Mouse (Mus musculus): ENCODE results near the gene Hist1h2ab. TPM values are rescaled to one million over a fixed set of nuclear protein-coding genes. Genes with fewer than 3 reads are reported as not detected.
A peak's percentile ranks its signal among the peaks of the same experiment; 100 is the strongest.
"Not testable (repeated sequence)": the region's sequence is repeated elsewhere in the genome, so short reads cannot be mapped to it uniquely, and the experiment has no call there.

Gene Hist1h2ab
- polyA plus RNA-seq, 1 experiment from 2014 or later: 63.8 TPM

DNA sequence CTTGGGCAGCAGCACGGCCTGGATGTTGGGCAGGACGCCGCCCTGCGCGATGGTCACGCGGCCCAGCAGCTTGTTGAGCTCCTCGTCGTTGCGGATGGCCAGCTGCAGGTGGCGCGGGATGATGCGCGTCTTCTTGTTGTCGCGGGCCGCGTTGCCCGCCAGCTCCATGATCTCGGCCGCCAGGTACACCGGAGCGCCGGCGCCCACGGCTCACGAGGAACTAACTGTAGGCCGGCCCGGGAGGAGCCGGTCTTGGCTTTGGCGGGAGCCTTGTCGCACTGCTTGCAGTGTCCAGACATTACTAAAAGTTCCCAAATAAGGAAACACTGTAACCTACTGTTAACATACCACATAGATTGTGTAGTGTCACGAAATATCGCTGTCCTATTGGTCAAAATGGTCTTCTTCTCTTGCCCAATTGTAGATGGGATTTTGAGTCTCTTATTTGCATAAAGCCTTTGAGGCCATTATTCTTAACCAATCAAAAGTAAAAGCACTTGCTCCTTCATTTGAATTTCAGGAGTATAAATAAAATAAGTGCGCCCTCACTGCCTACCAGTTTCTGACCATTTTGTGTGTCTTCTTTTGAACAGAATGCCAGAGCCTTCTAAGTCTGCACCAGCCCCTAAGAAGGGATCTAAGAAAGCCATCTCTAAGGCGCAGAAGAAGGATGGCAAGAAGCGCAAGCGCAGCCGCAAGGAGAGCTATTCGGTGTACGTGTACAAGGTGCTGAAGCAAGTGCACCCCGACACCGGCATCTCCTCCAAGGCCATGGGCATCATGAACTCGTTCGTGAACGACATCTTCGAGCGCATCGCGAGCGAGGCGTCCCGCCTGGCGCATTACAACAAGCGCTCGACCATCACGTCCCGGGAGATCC, 4.5 kb upstream of the Hist1h2ab start, which contains the start of gene Hist1h2bb:
TSS of gene Hist1h2bb (plus strand) at position 534 of the 880 bp plus-strand sequence.
- H3K4me1 ChIP-seq (ENCODE audit: control insufficient read depth, insufficient read depth, low read length); H3K9me3 ChIP-seq (ENCODE audit: control insufficient read depth, low read length); H3K36me3 ChIP-seq (ENCODE audit: control insufficient read depth, insufficient read depth, low read length); H3K27me3 ChIP-seq (ENCODE audit: control insufficient read depth, insufficient read depth, low read length): not testable (repeated sequence)
- peak; percentile 92 for ATAC-seq (ENCODE audit: insufficient number of reproducible peaks, low FRiP score, low TSS enrichment, low read depth)
- Histone ChIP-seq H3K9ac (ENCODE audit: low read length) (peak within 1 kb of the TSS; percentile 78), H3K27ac (replicated peaks; ENCODE audit: low read depth, low read length) (peak within 1 kb of the TSS; percentile 99), H3K4me2 (ENCODE audit: low read depth, severe bottlenecking) (peak within 1 kb of the TSS; percentile 64), H3K4me3 (ENCODE audit: low read depth, low read length) (peak within 1 kb of the TSS; percentile 41)
- DNase-seq (ENCODE audit: low spot score): peak; percentile 82
- WGBS: under 1% methylated on average over 39 of the region's 58 CpGs

DNA sequence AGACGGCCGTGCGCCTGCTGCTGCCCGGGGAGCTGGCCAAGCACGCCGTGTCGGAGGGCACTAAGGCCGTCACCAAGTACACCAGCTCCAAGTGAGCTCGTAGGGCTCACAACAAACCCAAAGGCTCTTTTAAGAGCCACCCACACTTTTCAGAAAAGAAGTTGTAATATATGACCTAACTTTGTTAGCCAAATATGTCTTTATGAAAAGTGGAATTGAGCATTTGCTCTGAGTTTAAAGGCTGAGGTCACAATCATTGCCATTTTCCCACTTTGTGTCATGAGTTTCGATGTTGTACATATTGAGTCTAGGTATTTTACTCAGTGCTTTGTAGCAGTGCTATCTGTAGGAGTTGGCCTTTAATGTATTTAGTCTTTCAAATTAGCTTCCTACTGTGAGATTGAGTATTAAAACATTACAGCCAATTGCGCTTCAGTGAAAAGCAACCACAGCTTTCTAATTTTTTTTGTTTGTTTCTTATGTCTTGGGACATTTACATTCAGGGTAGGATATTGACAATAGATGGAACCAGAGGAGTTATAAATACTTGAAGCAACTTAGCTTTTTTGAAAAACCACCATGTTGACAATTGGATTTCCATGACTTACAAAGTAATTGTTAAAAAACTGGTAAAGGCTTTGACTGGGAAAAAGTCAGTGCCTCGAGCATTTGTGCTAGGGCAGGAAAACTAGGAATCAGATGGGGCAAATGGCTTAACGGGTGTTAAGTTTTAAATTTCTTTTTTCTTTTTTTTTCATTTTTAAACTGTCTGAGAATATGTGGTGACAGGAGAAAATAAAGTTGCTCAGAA, 3.6 kb upstream of the Hist1h2ab start:
- H3K9ac ChIP-seq (ENCODE audit: low read length): peak overlapping the region; percentile 62
- ATAC-seq (ENCODE audit: insufficient number of reproducible peaks, low FRiP score, low TSS enrichment, low read depth): no peak
- WGBS: 6% methylated on average over 7 of the region's 13 CpGs

DNA sequence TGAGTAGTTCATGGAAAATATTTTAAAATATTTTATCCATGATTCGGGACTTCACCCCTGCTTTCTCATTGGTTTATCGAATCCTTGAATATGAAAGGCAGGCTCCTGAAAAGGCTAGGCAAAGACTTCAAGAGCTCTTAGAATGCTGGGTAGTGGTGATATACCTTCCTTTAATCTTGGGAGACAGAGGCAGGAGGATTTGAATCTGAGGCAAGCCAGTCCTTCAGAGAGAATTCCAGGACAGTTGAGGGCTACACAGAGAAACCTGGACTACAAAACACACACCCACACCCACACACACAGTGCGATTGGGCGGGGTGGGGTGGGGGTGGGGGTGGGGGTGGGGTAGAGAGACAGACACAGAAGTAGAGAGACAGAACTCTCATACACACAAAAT, 3.0 kb upstream of the Hist1h2ab start:
- Histone ChIP-seq H3K27ac (replicated peaks; ENCODE audit: low read depth, low read length) (peak overlapping the region; percentile 99), H3K9me3 (ENCODE audit: control insufficient read depth, low read length) (no peaks in the 10 kb centered on the region), H3K4me2 (ENCODE audit: low read depth, severe bottlenecking) (peak overlapping the region; percentile 55), H3K36me3 (ENCODE audit: control insufficient read depth, insufficient read depth, low read length) (no peaks in the 10 kb centered on the region), H3K27me3 (ENCODE audit: control insufficient read depth, insufficient read depth, low read length) (no peaks in the 10 kb centered on the region), H3K9ac (ENCODE audit: low read length) (peak overlapping the region; percentile 62; the same call in 1 of the 2 replicates), H3K4me3 (ENCODE audit: low read depth, low read length) (no peak overlapping the region), H3K4me1 (ENCODE audit: control insufficient read depth, insufficient read depth, low read length) (no peaks in the 10 kb centered on the region)
- no peak for ATAC-seq (ENCODE audit: insufficient number of reproducible peaks, low FRiP score, low TSS enrichment, low read depth)
- 11% methylated on average over 4 of the region's 4 CpGs for WGBS
- no peak for DNase-seq (ENCODE audit: low spot score)

More for the DNA sequence above, 3.6 kb upstream of the Hist1h2ab start:
- Histone ChIP-seq H3K4me3 (ENCODE audit: low read depth, low read length) (peak overlapping the region; percentile 28), H3K4me2 (ENCODE audit: low read depth, severe bottlenecking) (peak overlapping the region; percentile 55), H3K27me3 (ENCODE audit: control insufficient read depth, insufficient read depth, low read length) (no peaks in the 10 kb centered on the region), H3K4me1 (ENCODE audit: control insufficient read depth, insufficient read depth, low read length) (no peaks in the 10 kb centered on the region), H3K36me3 (ENCODE audit: control insufficient read depth, insufficient read depth, low read length) (no peaks in the 10 kb centered on the region), H3K27ac (replicated peaks; ENCODE audit: low read depth, low read length) (peak overlapping the region; percentile 99), H3K9me3 (ENCODE audit: control insufficient read depth, low read length) (no peaks in the 10 kb centered on the region)
- peak; percentile 61 for DNase-seq (ENCODE audit: low spot score)

DNA sequence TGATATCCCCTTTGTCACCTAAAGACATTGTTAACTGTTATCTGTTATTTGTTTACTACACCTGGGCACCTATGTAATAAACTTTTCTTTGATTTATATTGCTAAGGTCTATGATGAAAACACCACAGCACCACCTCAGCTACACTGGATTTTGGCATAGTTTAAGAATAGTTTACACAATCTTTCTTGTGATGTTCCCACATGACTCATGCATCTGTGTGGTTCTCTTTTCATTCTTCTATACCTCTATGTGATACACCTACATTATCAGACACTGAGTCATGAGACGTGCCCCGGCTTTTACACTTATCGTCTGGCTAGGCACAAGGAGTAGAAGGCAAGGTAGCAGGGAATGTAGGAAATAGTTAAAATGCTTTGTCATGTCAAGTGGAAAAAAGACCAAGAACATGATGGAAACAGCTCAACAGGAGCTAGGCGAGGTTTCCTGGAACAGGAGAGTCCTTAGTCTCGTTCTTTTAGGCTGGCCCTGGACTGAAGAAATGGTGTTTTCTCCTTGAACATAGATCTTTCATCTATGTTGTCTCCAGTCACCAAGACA, 1.3 kb upstream of the Hist1h2ab start:
- 87% methylated on average over 5 of the region's 5 CpGs for WGBS
- H3K27ac ChIP-seq (replicated peaks; ENCODE audit: low read depth, low read length): peak overlapping the region; percentile 79
- no peaks in the 10 kb centered on the region for H3K9me3 ChIP-seq (ENCODE audit: control insufficient read depth, low read length)
- H3K4me3 ChIP-seq (ENCODE audit: low read depth, low read length): no peak overlapping the region
- no peak overlapping the region for H3K9ac ChIP-seq (ENCODE audit: low read length)
- no peaks in the 10 kb centered on the region for H3K27me3 ChIP-seq (ENCODE audit: control insufficient read depth, insufficient read depth, low read length)
- ATAC-seq (ENCODE audit: insufficient number of reproducible peaks, low FRiP score, low TSS enrichment, low read depth) (no peak), DNase-seq (ENCODE audit: low spot score) (no peak)
- no peaks in the 10 kb centered on the region for H3K36me3 ChIP-seq (ENCODE audit: control insufficient read depth, insufficient read depth, low read length)
- H3K4me1 ChIP-seq (ENCODE audit: control insufficient read depth, insufficient read depth, low read length): peaks cover 3% of the 10 kb centered on the region; the same call in 1 of the 2 replicates
- H3K4me2 ChIP-seq (ENCODE audit: low read depth, severe bottlenecking): no peak overlapping the region

DNA sequence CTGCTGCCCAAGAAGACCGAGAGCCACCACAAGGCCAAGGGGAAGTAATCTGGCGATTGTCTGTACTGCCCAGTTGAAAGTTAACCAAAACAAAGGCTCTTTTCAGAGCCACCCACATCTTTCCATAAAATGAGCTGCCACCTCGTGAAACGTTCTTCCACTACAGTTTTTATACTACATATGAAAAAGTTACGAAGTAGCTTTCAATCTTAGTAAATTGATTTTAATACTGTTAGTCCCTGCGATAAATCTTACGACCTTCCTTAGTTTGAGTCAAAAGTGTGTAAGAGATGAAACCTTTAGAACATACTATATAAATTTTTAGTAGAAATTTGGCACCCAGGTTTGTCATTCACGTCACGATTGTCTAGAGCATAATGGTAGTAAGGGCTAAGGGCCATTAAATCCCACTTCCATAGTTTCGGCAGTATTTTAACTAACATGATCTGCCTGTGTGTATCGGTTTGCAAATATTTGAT, 591 bp downstream of the Hist1h2ab start:
- Histone ChIP-seq H3K27me3 (ENCODE audit: control insufficient read depth, insufficient read depth, low read length) (no peaks in the 10 kb centered on the region), H3K9ac (ENCODE audit: low read length) (peak overlapping the region; percentile 68), H3K9me3 (ENCODE audit: control insufficient read depth, low read length) (no peaks in the 10 kb centered on the region), H3K4me3 (ENCODE audit: low read depth, low read length) (peak overlapping the region; percentile 38), H3K27ac (replicated peaks; ENCODE audit: low read depth, low read length) (peak overlapping the region; percentile 96), H3K36me3 (ENCODE audit: control insufficient read depth, insufficient read depth, low read length) (no peaks in the 10 kb centered on the region), H3K4me2 (ENCODE audit: low read depth, severe bottlenecking) (peak overlapping the region; percentile 57), H3K4me1 (ENCODE audit: control insufficient read depth, insufficient read depth, low read length) (peaks cover 3% of the 10 kb centered on the region; the same call in 1 of the 2 replicates)
- ATAC-seq (ENCODE audit: insufficient number of reproducible peaks, low FRiP score, low TSS enrichment, low read depth) (no peak; the same call in 1 of the 2 replicates), DNase-seq (ENCODE audit: low spot score) (peak; percentile 62)
- WGBS: 1% methylated on average over 11 of the region's 11 CpGs

DNA sequence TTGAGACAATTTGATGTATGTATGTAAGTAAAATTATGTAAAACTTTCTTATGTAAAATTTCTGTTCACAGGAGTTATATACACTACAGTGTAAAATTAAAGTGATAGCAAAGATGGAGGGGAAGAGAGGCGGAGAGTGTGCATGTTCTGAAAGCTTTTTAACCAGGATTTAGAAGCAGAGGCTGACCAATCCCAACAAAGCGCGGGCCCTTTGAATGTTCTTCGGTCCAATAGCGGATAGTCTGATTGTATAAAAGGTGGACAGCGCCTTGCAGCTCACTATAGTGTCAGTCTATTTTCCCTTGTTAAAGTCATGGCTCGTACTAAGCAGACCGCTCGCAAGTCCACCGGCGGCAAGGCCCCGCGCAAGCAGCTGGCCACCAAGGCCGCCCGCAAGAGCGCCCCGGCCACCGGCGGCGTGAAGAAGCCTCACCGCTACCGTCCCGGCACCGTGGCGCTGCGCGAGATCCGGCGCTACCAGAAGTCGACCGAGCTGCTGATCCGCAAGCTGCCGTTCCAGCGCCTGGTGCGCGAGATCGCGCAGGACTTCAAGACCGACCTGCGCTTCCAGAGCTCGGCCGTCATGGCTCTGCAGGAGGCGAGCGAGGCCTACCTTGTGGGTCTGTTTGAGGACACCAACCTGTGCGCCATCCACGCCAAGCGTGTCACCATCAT, 1.3 kb downstream of the Hist1h2ab start, which contains the start of gene Hist1h3b:
TSS of gene Hist1h3b (plus strand) at position 201 of the 675 bp plus-strand sequence.
- DNase-seq (ENCODE audit: low spot score): peak; percentile 94

DNA sequence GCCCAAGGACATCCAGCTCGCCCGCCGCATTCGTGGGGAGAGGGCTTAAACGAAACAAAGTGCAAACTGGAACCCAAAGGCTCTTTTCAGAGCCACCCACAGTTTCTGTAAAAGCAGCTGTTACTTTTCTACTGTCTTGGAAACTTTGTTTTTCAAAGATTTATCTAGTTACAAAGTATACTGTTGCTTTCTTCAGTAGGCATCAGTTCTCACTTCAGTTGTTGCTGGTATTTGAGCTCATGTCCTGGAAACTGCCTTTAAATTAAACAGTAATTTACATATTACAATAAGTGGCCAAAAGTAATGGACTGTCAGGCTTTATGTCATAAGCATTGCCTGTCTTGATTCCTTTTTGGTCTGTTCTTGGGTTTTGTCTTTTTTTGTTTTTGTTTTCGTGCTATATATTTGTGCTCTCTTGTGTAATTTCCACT, 1.8 kb downstream of the Hist1h2ab start:
- no peak for ATAC-seq (ENCODE audit: insufficient number of reproducible peaks, low FRiP score, low TSS enrichment, low read depth)

More for the DNA sequence above, 1.3 kb downstream of the Hist1h2ab start, which contains the start of gene Hist1h3b:
- peak; percentile 90 for ATAC-seq (ENCODE audit: insufficient number of reproducible peaks, low FRiP score, low TSS enrichment, low read depth)
- not testable (repeated sequence) for H3K27me3 ChIP-seq (ENCODE audit: control insufficient read depth, insufficient read depth, low read length); H3K36me3 ChIP-seq (ENCODE audit: control insufficient read depth, insufficient read depth, low read length); H3K4me1 ChIP-seq (ENCODE audit: control insufficient read depth, insufficient read depth, low read length); H3K9me3 ChIP-seq (ENCODE audit: control insufficient read depth, low read length)
- Histone ChIP-seq H3K9ac (ENCODE audit: low read length) (peak within 1 kb of the TSS; percentile 72), H3K4me3 (ENCODE audit: low read depth, low read length) (peak within 1 kb of the TSS; percentile 38), H3K4me2 (ENCODE audit: low read depth, severe bottlenecking) (peak within 1 kb of the TSS; percentile 57), H3K27ac (replicated peaks; ENCODE audit: low read depth, low read length) (peak within 1 kb of the TSS; percentile 96)
- WGBS: under 1% methylated on average over 15 of the region's 47 CpGs

More for the DNA sequence above, 1.8 kb downstream of the Hist1h2ab start:
- peaks cover 6% of the 10 kb centered on the region; the same call in 1 of the 2 replicates for H3K4me1 ChIP-seq (ENCODE audit: control insufficient read depth, insufficient read depth, low read length)
- H3K27me3 ChIP-seq (ENCODE audit: control insufficient read depth, insufficient read depth, low read length): no peaks in the 10 kb centered on the region
- H3K4me2 ChIP-seq (ENCODE audit: low read depth, severe bottlenecking): peak overlapping the region; percentile 56
- H3K9me3 ChIP-seq (ENCODE audit: control insufficient read depth, low read length): no peaks in the 10 kb centered on the region
- H3K9ac ChIP-seq (ENCODE audit: low read length): peak overlapping the region; percentile 72
- 6% methylated on average over 6 of the region's 6 CpGs for whole genome bisulfite sequencing
- H3K36me3 ChIP-seq (ENCODE audit: control insufficient read depth, insufficient read depth, low read length): no peaks in the 10 kb centered on the region
- peak overlapping the region; percentile 27 for H3K4me3 ChIP-seq (ENCODE audit: low read depth, low read length)
- no peak for DNase-seq (ENCODE audit: low spot score)
- H3K27ac ChIP-seq (replicated peaks; ENCODE audit: low read depth, low read length): peak overlapping the region; percentile 83

Data from limb, embryonic 11.5 days (tissue).